Mouse (Mus musculus): Measurements from ENCODE around the gene Polr2i.

- TF ChIP-seq USF1 (IDR thresholded peaks at IDR 0.05; ENCODE audit: low read depth) = no peak
- no peak for TF ChIP-seq POLR2A (IDR thresholded peaks at IDR 0.05; ENCODE audit: insufficient read length, low read depth)
- no peak for TF ChIP-seq CEBPB (IDR thresholded peaks at IDR 0.05; ENCODE audit: insufficient read depth, poor library complexity, severe bottlenecking)
- no peak for TF ChIP-seq POLR2AphosphoS2 (IDR thresholded peaks at IDR 0.05; ENCODE audit: insufficient read length, low read depth)
- no peak for TF ChIP-seq MAX (IDR thresholded peaks at IDR 0.05; ENCODE audit: low read depth)
- no peak for TF ChIP-seq TCF12 (IDR thresholded peaks at IDR 0.05; ENCODE audit: insufficient read depth, poor library complexity, severe bottlenecking)
- no peak for TF ChIP-seq TCF3 (IDR thresholded peaks at IDR 0.05; ENCODE audit: insufficient read length, low read depth)
- TF ChIP-seq MYOD1 (IDR thresholded peaks at IDR 0.05; ENCODE audit: control insufficient read depth in 1 of 3, insufficient read length in 2 of 3, low read depth in 2 of 3) = no peak
- TF ChIP-seq E2F4 (IDR thresholded peaks at IDR 0.05; ENCODE audit: insufficient read depth) = no peak
- no peak for TF ChIP-seq SRF (IDR thresholded peaks at IDR 0.05; ENCODE audit: control insufficient read depth, insufficient read length, low read depth)
These were observed 27.4 kb upstream of the Polr2i start for GRCm38 (mm10) chr7:30204380-30204779.

Measured in myocyte (in vitro differentiated cells).